8 mouse cellular contexts compared by ENCODE assay signal in genomic region chr9:20743946-20744738, GRCm38 (mm10). TPM values are rescaled to one million over a fixed set of nuclear protein-coding genes. Genes with fewer than 3 reads are reported as not detected.
DNase-seq lines count a peak whose midpoint lies in the region; ATAC-seq and TF ChIP-seq lines count a peak whose summit lies in the region.

No protein-coding gene starts in this region.

- H3K9ac ChIP-seq in forebrain, embryonic 14.5 days (ENCODE audit: low read length) = peak overlapping the region; percentile 82; the same call in 1 of the 2 replicates
- H3K9ac ChIP-seq in midbrain, embryonic 12.5 days (replicated peaks) = no peak overlapping the region

- no peaks in the 10 kb centered on the region for H3K4me1 ChIP-seq in spleen, adult 2 months (ENCODE audit: control insufficient read depth, insufficient read depth, insufficient read length)
- peaks cover 5% of the 10 kb centered on the region for H3K4me1 ChIP-seq in forebrain, embryonic 14.5 days (ENCODE audit: control insufficient read depth, insufficient read depth, low read length)
- H3K4me1 ChIP-seq in midbrain, embryonic 12.5 days = peaks cover 36% of the 10 kb centered on the region

- DNase-seq in gastrocnemius, postnatal 14 days = peak; percentile 29
- no peak for DNase-seq in gastrocnemius, adult 8-10 months (ENCODE audit: low spot score in 2 of 2)
- no peak for DNase-seq in spleen, adult 2 months (ENCODE audit: low read depth in 1 of 2, low spot score in 2 of 2)
- DNase-seq in spleen, postnatal 36 days (ENCODE audit: low spot score in 2 of 2) = no peak
- DNase-seq in forebrain, embryonic 14.5 days (ENCODE audit: low spot score) = no peak
- peak; percentile 39 for DNase-seq in thymus, postnatal 25 days
- no peak for DNase-seq in urinary bladder, postnatal 36 days (ENCODE audit: low spot score in 2 of 2)

- WGBS in spleen, adult 2 months = 27% methylated on average over 22 of the region's 22 CpGs
- 9% methylated on average over 22 of the region's 22 CpGs for WGBS in forebrain, embryonic 14.5 days
- 7% methylated on average over 22 of the region's 22 CpGs for WGBS in midbrain, embryonic 12.5 days

- H3K27ac ChIP-seq in spleen, adult 2 months (ENCODE audit: insufficient read depth, low read length) = no peak overlapping the region
- no peak overlapping the region for H3K27ac ChIP-seq in forebrain, embryonic 14.5 days (ENCODE audit: low read depth, low read length)
- no peak overlapping the region for H3K27ac ChIP-seq in midbrain, embryonic 12.5 days (replicated peaks)

- H3K4me2 ChIP-seq in forebrain, embryonic 14.5 days (ENCODE audit: low read length) = peak overlapping the region; percentile 77
- H3K4me2 ChIP-seq in midbrain, embryonic 12.5 days (replicated peaks) = peak overlapping the region; percentile 91; the same call in 1 of the 2 replicates

- H3K9me3 ChIP-seq in forebrain, embryonic 14.5 days (replicated peaks; ENCODE audit: control insufficient read depth, low read length) = no peaks in the 10 kb centered on the region
- H3K9me3 ChIP-seq in midbrain, embryonic 12.5 days = no peaks in the 10 kb centered on the region

- no peak overlapping the region for H3K4me3 ChIP-seq in spleen, adult 2 months (ENCODE audit: extremely low read depth, insufficient read depth, insufficient read length)
- peak overlapping the region; percentile 60 for H3K4me3 ChIP-seq in forebrain, embryonic 14.5 days (ENCODE audit: low read depth, low read length)
- no peak overlapping the region for H3K4me3 ChIP-seq in midbrain, embryonic 12.5 days

- TF ChIP-seq POLR2A in spleen, adult 2 months (IDR thresholded peaks at IDR 0.05; ENCODE audit: low read depth, low read length) = no peak

- H3K27me3 ChIP-seq in spleen, adult 2 months (ENCODE audit: control insufficient read depth, insufficient read depth, low read length) = peaks cover 12% of the 10 kb centered on the region
- H3K27me3 ChIP-seq in forebrain, embryonic 14.5 days (replicated peaks; ENCODE audit: control insufficient read depth, insufficient read depth, low read length) = peaks cover 16% of the 10 kb centered on the region
- peaks cover 46% of the 10 kb centered on the region for H3K27me3 ChIP-seq in midbrain, embryonic 12.5 days

- peak; percentile 71; the same call in 1 of the 2 replicates for TF ChIP-seq CTCF in spleen, adult 2 months (IDR thresholded peaks at IDR 0.05; ENCODE audit: extremely low read depth, insufficient read depth, insufficient read length, insufficient replicate concordance)

- H3K36me3 ChIP-seq in spleen, adult 2 months (ENCODE audit: control insufficient read depth, insufficient read depth, low read length) = no peaks in the 10 kb centered on the region
- no peaks in the 10 kb centered on the region for H3K36me3 ChIP-seq in forebrain, embryonic 14.5 days (ENCODE audit: control insufficient read depth, insufficient read depth, low read length)
- no peaks in the 10 kb centered on the region for H3K36me3 ChIP-seq in midbrain, embryonic 12.5 days

- intact Hi-C loops in gastrocnemius, postnatal 14 days (cut with DNase I; ENCODE audit: low total_unique reads) = loop anchor here (2.0 to 5.0 kb wide), 2 partner anchors 58 to 85 kb away; no protein-coding TSS in a partner anchor

- ATAC-seq in forebrain, embryonic 14.5 days = no peak
- no peak for ATAC-seq in midbrain, embryonic 12.5 days (ENCODE audit: low FRiP score, low read depth)

RNA-seq across cellular contexts. Expression of gene Olfm2, which starts 2.0 kb away (rescaled TPM):
- under 1 TPM in 1 of 2 experiments, not detected in 1; 0.29 TPM for total RNA-seq in gastrocnemius, postnatal 14 days (2021)
- under 1 TPM in 2 of 4 experiments, not detected in 2; 0.16 to 0.32 TPM for total RNA-seq in gastrocnemius, adult 8-10 months (2022)
- polyA plus RNA-seq in spleen, adult 2 months (2012; rRNA removed) = 0.50 and 0.53 TPM in 2 replicates
- polyA plus RNA-seq in forebrain, embryonic 14.5 days (2014; fragmentation: Nextera tagmentation; extraction: Ambion mirVana) = 88.7 and 113 TPM in 2 replicates
- 40.8 and 42.9 TPM in 2 replicates for polyA plus RNA-seq in midbrain, embryonic 12.5 days (2016; fragmentation: Nextera tagmentation; extraction: Ambion mirVana)

Comparison
In these comparisons a context has a peak if more than half of its experiments do, and no peak if none do; other contexts are left out.
1. DNase-seq: peak in gastrocnemius, postnatal 14 days (single experiment) and thymus, postnatal 25 days (single experiment); none in gastrocnemius, adult 8-10 months (0 of 2), spleen, adult 2 months (0 of 2), spleen, postnatal 36 days (0 of 2), forebrain, embryonic 14.5 days (single experiment) and urinary bladder, postnatal 36 days (0 of 2).
2. RNA of gene Olfm2, which starts 2.0 kb away (polyA plus RNA-seq): 88.7 to 113 TPM in forebrain, embryonic 14.5 days and 40.8 to 42.9 TPM in midbrain, embryonic 12.5 days; 0.50 to 0.53 TPM in spleen, adult 2 months; every median in the first group is over 10 times any median in the second.